Mouse (Mus musculus) liver, embryonic 13.5 days (tissue): ENCODE results near the gene Eppin. TPM values are rescaled to one million over a fixed set of nuclear protein-coding genes. Genes with fewer than 3 reads are reported as not detected.
"Not testable (repeated sequence)": the region's sequence is repeated elsewhere in the genome, so short reads cannot be mapped to it uniquely, and the experiment has no call there.

Experiments used
- ATAC-seq: fragments of 200-750 bp; cut with Nextera tagmentation; 2 replicates; pipeline ENCODE4 v1.8.0; 2017; ENCODE audit warnings: low read depth, mild to moderate bottlenecking, moderate number of reproducible peaks, moderate library complexity
- DNase-seq: peaks from one replicate; pipeline ENCODE4 v3.0.0; 2022
- H3K27ac ChIP-seq: fragments of 300-500 bp; sonication (generic); 2 replicates; pipeline ENCODE4 v1.5.1; 2015; ENCODE audit warnings: moderate library complexity, mild to moderate bottlenecking, inconsistent platforms
- H3K27me3 ChIP-seq: fragments of 300-500 bp; sonication (generic); 2 replicates; pipeline ENCODE4 v1.6.1; 2015; ENCODE audit warnings: mild to moderate bottlenecking, inconsistent platforms
- H3K36me3 ChIP-seq: fragments of 300-500 bp; sonication (generic); 2 replicates; pipeline ENCODE4 v1.6.1; 2015; ENCODE audit warnings: mild to moderate bottlenecking, inconsistent platforms
- H3K4me1 ChIP-seq: fragments of 300-500 bp; sonication (generic); replicated peaks from 2 replicates; pipeline ENCODE4 v1.6.1; 2015; ENCODE audit warnings: inconsistent platforms
- H3K4me2 ChIP-seq: fragments of 300-500 bp; sonication (generic); 2 replicates; pipeline ENCODE4 v1.6.1; 2015; ENCODE audit warnings: inconsistent platforms, mild to moderate bottlenecking, moderate library complexity
- H3K4me3 ChIP-seq: fragments of 300-500 bp; sonication (generic); replicated peaks from 2 replicates; pipeline ENCODE4 v1.5.1; 2015; ENCODE audit warnings: mild to moderate bottlenecking, inconsistent platforms
- H3K9ac ChIP-seq: fragments of 300-500 bp; sonication (generic); 2 replicates; pipeline ENCODE4 v1.6.1; 2015; ENCODE audit warnings: mild to moderate bottlenecking, inconsistent platforms
- H3K9me3 ChIP-seq: fragments of 300-500 bp; sonication (generic); replicated peaks from 2 replicates; pipeline ENCODE4 v1.6.1; 2016; ENCODE audit warnings: inconsistent platforms
- WGBS: fragments of 180-500 bp; shearing (Covaris S2); methylation state at CpG from one replicate; pipeline ENCODE4 v1.1.7; 2015; ENCODE audit not compliant: insufficient replicate concordance; 5-methylcytosine and 5-hydroxymethylcytosine counted together
- polyA plus RNA-seq: library from polyadenylated mRNA; unstranded; fragments of >200 nt; fragmentation: Nextera tagmentation; extraction: Ambion mirVana; gene quantifications from 2 replicates; pipeline ENCODE4 v1.2.1, GENCODE M21; 2015

Eppin gene
- not detected in 2 replicates for polyA plus RNA-seq

DNA sequence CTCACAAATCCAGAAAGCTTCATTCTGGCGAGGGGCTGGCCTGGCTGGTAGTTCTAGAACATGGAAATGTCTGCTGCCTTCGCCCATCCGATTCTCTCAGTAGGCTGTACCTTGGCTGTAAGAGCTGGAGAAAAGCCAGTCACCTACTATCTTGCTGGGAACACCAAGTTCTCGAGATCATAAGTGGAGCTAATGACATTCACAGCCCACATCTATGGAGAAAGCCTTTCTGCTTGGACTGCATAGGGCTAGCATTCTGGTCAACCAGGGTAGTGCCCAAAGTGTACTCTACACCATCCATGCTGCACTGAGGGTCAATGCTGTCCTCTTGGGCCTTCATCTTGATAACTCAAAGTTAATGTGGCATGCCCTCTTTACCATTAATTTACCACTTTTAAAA, at the start of gene Eppin:
Gene Eppin, minus strand, starts transcription at position 101 of the 400 bp plus-strand sequence.
- DNase-seq: no peak
- no peak for ATAC-seq
- Histone ChIP-seq H3K27ac (no peak within 1 kb of the TSS), H3K9me3 (no peaks in the 10 kb centered on the region), H3K4me3 (no peak within 1 kb of the TSS), H3K4me1 (no peaks in the 10 kb centered on the region), H3K9ac (no peak within 1 kb of the TSS), H3K36me3 (no peaks in the 10 kb centered on the region), H3K27me3 (no peaks in the 10 kb centered on the region), H3K4me2 (no peak within 1 kb of the TSS)
- WGBS: 45% methylated on average over 4 of the region's 4 CpGs

DNA sequence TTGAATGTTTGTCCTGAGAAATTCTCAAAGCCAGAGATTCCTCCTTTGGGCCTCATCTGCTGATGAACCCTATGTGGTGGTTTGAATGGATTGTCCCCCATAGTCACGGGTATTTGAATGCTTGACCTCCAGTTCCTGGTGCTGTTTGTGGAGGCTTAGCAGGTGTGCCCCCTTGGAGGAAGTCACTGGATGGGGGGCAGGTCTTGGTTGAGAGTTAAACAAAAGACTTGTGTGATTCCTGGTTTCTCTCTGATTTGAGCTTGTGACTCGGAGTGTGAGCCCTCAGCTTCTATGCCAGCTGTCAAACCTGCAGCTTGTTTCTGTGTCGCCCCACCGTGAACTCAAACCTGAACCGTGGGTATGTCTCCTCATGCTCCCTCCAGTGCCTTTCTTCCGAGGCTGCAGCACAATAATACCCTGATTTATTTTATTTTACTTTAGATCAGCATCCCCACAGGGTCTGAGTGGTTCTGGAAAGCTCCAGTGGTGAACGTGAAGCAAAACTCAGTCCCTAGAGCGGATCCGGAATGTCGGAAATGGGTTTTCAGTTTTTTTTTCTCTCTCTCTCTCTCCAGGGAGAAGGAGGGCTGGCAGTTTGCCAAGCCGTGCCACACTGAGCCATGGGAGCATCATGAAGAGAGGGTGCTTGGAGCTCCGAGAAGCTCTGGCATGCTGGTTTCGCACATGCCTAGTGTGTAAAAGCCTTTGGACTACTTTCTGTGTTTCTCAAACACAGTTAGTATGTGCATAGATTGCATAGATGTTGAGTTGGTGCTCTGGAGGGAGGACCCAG, 48.7 kb upstream of the Eppin start:
- Histone ChIP-seq H3K4me2 (no peak overlapping the region), H3K9ac (no peak overlapping the region), H3K4me3 (no peak overlapping the region), H3K36me3 (no peaks in the 10 kb centered on the region), H3K27ac (no peak overlapping the region), H3K4me1 (no peaks in the 10 kb centered on the region), H3K9me3 (no peaks in the 10 kb centered on the region), H3K27me3 (no peaks in the 10 kb centered on the region)
- no peak for ATAC-seq
- DNase-seq: no peak
- WGBS: 74% methylated on average over 13 of the region's 13 CpGs

DNA sequence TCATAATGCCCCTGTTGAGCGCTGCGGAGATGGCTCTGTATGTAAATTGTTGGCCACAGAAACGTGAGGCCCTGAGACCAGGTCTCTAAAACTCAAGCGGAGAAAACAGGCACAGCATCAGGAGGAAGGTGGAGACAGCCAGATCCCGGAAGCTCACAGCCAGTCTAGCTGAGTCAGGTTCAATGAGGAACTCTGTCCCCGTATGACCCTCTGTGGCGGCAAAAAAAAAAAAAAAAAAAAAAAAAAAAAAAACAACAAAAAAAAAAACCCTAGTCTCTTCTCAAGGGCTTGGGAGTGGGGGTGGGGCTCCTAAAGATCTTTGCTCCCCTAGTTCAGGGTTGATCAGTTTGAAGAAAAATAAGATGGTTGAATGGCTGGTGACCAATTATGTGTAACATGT, 47.7 kb upstream of the Eppin start:
- no peak for DNase-seq
- no peak for ATAC-seq
- Histone ChIP-seq H3K9ac (no peak overlapping the region), H3K4me1 (no peaks in the 10 kb centered on the region), H3K27me3 (no peaks in the 10 kb centered on the region), H3K36me3 (no peaks in the 10 kb centered on the region), H3K4me3 (no peak overlapping the region), H3K27ac (no peak overlapping the region), H3K9me3 (no peaks in the 10 kb centered on the region), H3K4me2 (no peak overlapping the region)
- WGBS: 36% methylated on average over 7 of the region's 7 CpGs

DNA sequence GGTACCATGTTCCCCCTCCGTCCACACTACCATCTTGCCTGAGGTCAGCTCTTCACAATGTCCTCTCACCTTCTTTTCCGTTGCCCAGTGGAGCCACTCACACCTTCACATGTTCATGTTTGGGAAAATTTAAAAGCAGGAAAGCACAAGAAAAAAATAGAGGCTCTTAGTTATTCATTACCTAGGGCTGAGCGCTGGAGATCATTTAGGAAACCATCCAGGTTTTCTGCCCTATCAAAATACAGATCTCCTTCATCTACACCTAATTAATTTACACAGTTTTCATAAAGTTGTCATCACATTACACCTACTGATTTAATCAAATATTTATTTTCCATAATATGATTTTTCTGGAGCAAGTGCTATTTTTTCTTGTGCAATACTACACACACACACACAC, 45.3 kb upstream of the Eppin start, which contains the start of gene Wfdc16:
Gene Wfdc16, minus strand, starts transcription at position 101 of the 400 bp plus-strand sequence.
- Histone ChIP-seq H3K36me3 (no peaks in the 10 kb centered on the region), H3K27ac (no peak within 1 kb of the TSS), H3K9me3 (no peaks in the 10 kb centered on the region), H3K9ac (no peak within 1 kb of the TSS), H3K4me1 (no peaks in the 10 kb centered on the region), H3K4me3 (no peak within 1 kb of the TSS), H3K27me3 (no peaks in the 10 kb centered on the region), H3K4me2 (no peak within 1 kb of the TSS)
- DNase-seq (no peak), ATAC-seq (no peak)
- 60% methylated on average over 3 of the region's 3 CpGs for WGBS

DNA sequence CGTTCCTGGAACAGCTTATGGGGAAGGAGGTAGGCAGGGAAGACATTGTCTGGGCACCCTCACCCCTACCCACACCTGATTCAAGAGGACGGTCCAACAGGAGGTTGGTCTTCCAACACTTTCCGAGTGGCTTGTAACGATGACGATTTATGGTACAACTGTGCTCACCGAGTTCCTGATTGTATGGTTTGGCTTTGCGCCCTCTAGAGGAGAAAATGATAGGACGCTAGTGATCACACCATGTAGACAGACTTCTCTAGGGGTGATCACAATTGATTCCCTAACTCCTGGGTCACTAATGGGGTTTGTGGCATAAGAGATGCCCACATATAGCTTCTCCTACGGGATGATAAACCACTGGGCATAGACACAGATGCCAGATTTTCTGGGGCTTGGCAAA, 41.9 kb upstream of the Eppin start:
- no peaks in the 10 kb centered on the region for H3K27me3 ChIP-seq
- no peak for DNase-seq
- no peak overlapping the region for H3K9ac ChIP-seq
- H3K4me1 ChIP-seq: no peaks in the 10 kb centered on the region
- H3K27ac ChIP-seq: no peak overlapping the region
- no peak overlapping the region for H3K4me2 ChIP-seq
- no peak for ATAC-seq
- no peaks in the 10 kb centered on the region for H3K36me3 ChIP-seq
- WGBS: 64% methylated on average over 9 of the region's 9 CpGs
- no peak overlapping the region for H3K4me3 ChIP-seq
- H3K9me3 ChIP-seq: no peaks in the 10 kb centered on the region

DNA sequence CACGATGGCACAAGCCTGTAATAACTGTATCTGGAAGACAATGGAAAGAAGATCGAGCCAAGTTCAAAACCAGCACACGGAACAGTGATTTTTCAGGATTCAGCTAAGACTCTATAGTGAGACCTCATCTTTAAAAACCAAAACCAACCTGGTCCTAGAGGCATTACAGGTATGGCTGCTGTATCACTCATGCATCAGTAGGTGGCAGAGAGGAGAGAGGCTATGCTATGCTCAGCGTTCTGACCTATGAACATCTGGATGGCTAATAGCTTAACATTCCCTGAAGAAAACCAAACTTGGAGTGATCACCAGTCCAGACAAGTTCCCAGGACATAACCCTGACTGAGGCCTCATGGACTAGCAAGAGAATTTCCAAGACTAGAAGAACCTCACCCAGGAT, 28.4 kb upstream of the Eppin start:
- no peaks in the 10 kb centered on the region for H3K27me3 ChIP-seq
- ATAC-seq (no peak), DNase-seq (no peak)
- no peak overlapping the region for H3K4me2 ChIP-seq
- no peaks in the 10 kb centered on the region for H3K36me3 ChIP-seq
- no peak overlapping the region for H3K9ac ChIP-seq
- no peak overlapping the region for H3K4me3 ChIP-seq
- WGBS: 54% methylated on average over 4 of the region's 4 CpGs
- no peaks in the 10 kb centered on the region for H3K4me1 ChIP-seq
- no peaks in the 10 kb centered on the region for H3K9me3 ChIP-seq
- no peak overlapping the region for H3K27ac ChIP-seq

DNA sequence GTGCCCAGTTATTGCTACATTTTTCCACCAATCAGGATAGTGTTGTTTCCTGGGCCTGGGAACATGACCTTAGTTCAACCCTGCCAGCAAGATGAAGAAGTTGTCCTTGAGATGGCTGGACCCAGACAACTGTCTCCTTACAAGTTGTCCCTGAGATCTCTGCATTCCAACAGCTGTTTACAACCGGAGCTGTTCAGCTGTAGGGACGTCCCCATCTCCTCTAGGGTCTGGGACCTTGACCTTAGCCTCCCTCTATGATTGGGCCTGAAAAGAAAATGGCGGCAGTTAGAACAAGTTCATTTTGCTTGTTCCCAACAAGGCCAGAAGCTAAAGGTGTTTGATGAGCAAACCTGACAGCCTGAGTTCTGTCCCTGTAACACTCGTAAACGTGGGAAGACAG, 25.7 kb upstream of the Eppin start:
- Histone ChIP-seq H3K4me3 (no peak overlapping the region), H3K4me1 (no peaks in the 10 kb centered on the region), H3K9me3 (no peaks in the 10 kb centered on the region), H3K36me3 (no peaks in the 10 kb centered on the region), H3K27ac (no peak overlapping the region), H3K9ac (no peak overlapping the region), H3K27me3 (no peaks in the 10 kb centered on the region), H3K4me2 (no peak overlapping the region)
- 56% methylated on average over 5 of the region's 5 CpGs for WGBS
- DNase-seq (no peak), ATAC-seq (no peak)

DNA sequence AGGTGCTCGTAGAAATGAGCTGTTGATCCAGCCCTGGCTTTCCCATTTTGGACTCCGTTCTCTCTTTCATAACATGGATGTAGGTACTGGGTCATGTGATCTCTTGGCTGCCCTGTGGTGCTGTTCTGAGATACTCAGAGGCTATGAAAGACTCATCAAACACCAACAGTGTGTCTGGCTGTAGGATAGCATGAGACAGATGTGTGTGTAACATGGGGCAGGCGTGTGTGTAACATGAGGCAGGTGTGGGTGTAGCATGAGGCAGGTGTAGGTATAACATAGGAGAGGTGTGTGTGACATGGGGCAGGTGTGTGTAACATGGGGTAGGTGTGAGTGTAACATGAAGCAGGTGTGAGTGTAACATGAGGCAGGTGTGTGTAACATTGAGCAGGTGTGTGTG, 22.0 kb upstream of the Eppin start:
- no peak overlapping the region for H3K9ac ChIP-seq
- no peaks in the 10 kb centered on the region for H3K36me3 ChIP-seq
- no peaks in the 10 kb centered on the region for H3K9me3 ChIP-seq
- no peak for DNase-seq
- no peak overlapping the region for H3K4me2 ChIP-seq
- no peak for ATAC-seq
- H3K27ac ChIP-seq: no peak overlapping the region
- no peaks in the 10 kb centered on the region for H3K4me1 ChIP-seq
- no peaks in the 10 kb centered on the region for H3K27me3 ChIP-seq
- 69% methylated on average over 3 of the region's 3 CpGs for WGBS
- no peak overlapping the region for H3K4me3 ChIP-seq

DNA sequence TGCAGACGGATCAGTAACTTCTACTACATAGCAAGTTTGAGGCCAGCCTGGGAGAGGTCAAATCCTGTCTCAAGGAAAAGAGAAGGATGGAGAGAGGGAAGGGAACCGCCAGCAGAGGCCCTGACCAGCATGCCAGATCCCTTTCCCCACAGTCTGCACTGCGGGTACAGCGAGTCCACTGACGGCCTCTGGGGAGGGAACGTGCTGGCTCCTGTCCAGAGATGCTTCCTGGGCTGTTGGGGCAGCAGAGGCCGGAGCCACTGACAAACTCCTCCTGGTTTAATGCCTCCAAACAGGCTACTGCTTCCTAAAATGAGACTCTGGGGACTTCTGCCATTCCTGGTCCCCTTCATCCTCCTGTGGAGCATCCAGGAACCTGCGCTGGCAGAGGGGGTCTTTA, 20.1 kb upstream of the Eppin start, which contains the start of the genes Wfdc6b and Wfdc8:
Gene Wfdc6b, plus strand, starts transcription at position 52 of the 400 bp plus-strand sequence.
Gene Wfdc8, minus strand, starts transcription at position 156 of the 400 bp plus-strand sequence.
- 54% methylated on average over 8 of the region's 8 CpGs for WGBS
- H3K4me1 ChIP-seq, H3K4me2 ChIP-seq, H3K9ac ChIP-seq, DNase-seq, H3K4me3 ChIP-seq, H3K36me3 ChIP-seq, H3K27ac ChIP-seq, H3K9me3 ChIP-seq, H3K27me3 ChIP-seq, ATAC-seq: not testable (repeated sequence)

DNA sequence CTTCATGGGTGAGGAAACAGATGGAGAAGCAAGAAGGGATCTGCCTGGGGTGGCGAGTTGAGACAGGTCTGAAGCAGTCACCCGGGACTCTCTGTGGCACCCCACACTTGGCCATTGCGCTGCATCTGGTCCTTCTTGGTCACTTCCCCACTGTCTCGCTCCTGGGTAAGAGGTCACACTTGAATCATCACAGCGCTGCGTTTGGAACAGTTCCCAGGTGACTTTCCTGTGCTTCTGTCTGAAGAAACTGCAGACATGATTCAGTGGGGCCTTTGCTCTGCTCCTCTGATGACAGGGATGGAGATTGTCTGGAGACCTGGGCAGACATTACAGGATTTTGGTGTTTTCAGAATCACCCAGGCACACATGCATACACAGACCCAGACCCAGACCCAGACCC, 15.4 kb upstream of the Eppin start:
- no peak overlapping the region for H3K9ac ChIP-seq
- H3K27ac ChIP-seq: no peak overlapping the region
- no peaks in the 10 kb centered on the region for H3K27me3 ChIP-seq
- ATAC-seq (no peak), DNase-seq (no peak)
- H3K9me3 ChIP-seq: no peaks in the 10 kb centered on the region
- 61% methylated on average over 6 of the region's 6 CpGs for WGBS
- H3K4me1 ChIP-seq: no peaks in the 10 kb centered on the region
- H3K36me3 ChIP-seq: no peaks in the 10 kb centered on the region
- H3K4me3 ChIP-seq: no peak overlapping the region
- H3K4me2 ChIP-seq: no peak overlapping the region

DNA sequence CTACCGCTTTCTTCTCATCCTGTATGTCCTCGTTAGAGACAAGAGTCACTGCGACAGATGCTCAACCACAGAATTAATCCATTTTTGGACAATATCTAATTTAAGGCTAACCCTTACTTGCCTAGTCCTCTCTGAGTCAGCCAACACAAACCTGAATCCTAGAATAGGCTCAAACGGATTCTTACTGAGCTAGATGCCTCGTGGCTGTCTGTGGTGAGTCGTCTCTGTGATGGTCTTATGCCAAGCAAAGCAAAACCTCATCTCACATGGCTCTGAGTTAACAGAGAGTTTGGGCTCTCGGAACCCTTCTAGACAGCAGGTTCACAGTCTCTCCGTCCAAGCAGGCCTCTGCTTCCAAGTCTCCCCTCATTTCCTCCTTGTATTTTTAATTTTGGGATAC, 11.0 kb upstream of the Eppin start:
- ATAC-seq (no peak), DNase-seq (no peak)
- Histone ChIP-seq H3K4me1 (no peaks in the 10 kb centered on the region), H3K4me2 (no peak overlapping the region), H3K9me3 (peaks cover 7% of the 10 kb centered on the region; the same call in 1 of the 2 replicates), H3K36me3 (no peaks in the 10 kb centered on the region), H3K9ac (no peak overlapping the region), H3K27ac (no peak overlapping the region), H3K27me3 (no peaks in the 10 kb centered on the region), H3K4me3 (no peak overlapping the region)
- 74% methylated on average over 8 of the region's 8 CpGs for WGBS

DNA sequence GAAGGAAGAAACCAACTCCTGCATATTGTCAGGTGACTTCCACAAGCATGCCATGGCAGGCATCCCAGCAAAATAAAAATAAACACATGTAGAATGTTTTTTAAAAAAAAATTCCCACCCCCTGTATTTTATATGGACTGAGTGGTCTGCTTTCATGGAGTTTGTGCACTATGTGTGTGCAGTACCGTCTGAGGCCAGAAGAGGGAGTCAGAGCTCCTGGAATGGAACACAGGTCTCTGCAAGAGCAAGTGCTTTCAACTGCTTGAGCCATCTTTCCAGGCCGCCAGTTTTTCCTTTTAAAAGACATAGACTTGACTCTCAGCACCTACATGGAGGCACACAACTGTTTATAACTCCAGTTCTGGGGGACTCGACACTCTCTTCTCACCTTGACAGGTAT, 10.1 kb upstream of the Eppin start:
- no peak for ATAC-seq
- DNase-seq: no peak
- H3K9me3 ChIP-seq: peaks cover 7% of the 10 kb centered on the region; the same call in 1 of the 2 replicates
- H3K27ac ChIP-seq: no peak overlapping the region
- H3K4me3 ChIP-seq: no peak overlapping the region
- WGBS: 67% methylated on average over 3 of the region's 3 CpGs
- no peaks in the 10 kb centered on the region for H3K36me3 ChIP-seq
- no peaks in the 10 kb centered on the region for H3K4me1 ChIP-seq
- no peak overlapping the region for H3K9ac ChIP-seq
- H3K4me2 ChIP-seq: no peak overlapping the region
- no peaks in the 10 kb centered on the region for H3K27me3 ChIP-seq
